Comparison of ENCODE assay signal across 25 mouse cellular contexts in genomic region chr16:31128116-31128515, GRCm38 (mm10).
"Had no signal": no experiment of that assay in that cellular context is flagged by ENCODE, and none has a peak within 500 bp of the region (broad histone marks: within the 10 kb centered on the region; RNA-seq: fewer than 3 reads in every experiment).

No protein-coding gene starts in this region.

- H3K4me2 ChIP-seq: heart, embryonic 12.5 days; hindbrain, embryonic 12.5 days; hindbrain, embryonic 14.5 days; intestine, embryonic 15.5 days; limb, embryonic 13.5 days; limb, embryonic 15.5 days; liver, embryonic 13.5 days; liver, embryonic 15.5 days had no signal

- H3K27me3 ChIP-seq: heart, embryonic 12.5 days; hindbrain, embryonic 12.5 days; intestine, embryonic 15.5 days; limb, embryonic 13.5 days; limb, embryonic 15.5 days; liver, embryonic 13.5 days; liver, embryonic 15.5 days had no signal

- H3K9ac ChIP-seq: heart, embryonic 12.5 days; hindbrain, embryonic 12.5 days; hindbrain, embryonic 14.5 days; intestine, embryonic 15.5 days; limb, embryonic 13.5 days; limb, embryonic 15.5 days; liver, embryonic 13.5 days; liver, embryonic 15.5 days; liver, postnatal 0 days had no signal

- ATAC-seq: hindbrain, embryonic 16.5 days; inflammation-experienced regulatory T-cells, adult 6 months; intestine, embryonic 15.5 days; intestine, postnatal 0 days; liver, postnatal 0 days had no signal

- H3K4me1 ChIP-seq: heart, embryonic 10.5 days; heart, embryonic 12.5 days; hindbrain, embryonic 12.5 days; limb, embryonic 13.5 days; limb, embryonic 15.5 days; liver, embryonic 13.5 days; liver, embryonic 15.5 days had no signal

- H3K9me3 ChIP-seq: heart, embryonic 10.5 days; heart, embryonic 12.5 days; hindbrain, embryonic 10.5 days; hindbrain, embryonic 12.5 days; intestine, embryonic 15.5 days; limb, embryonic 13.5 days; limb, embryonic 15.5 days; liver, embryonic 13.5 days; liver, embryonic 15.5 days had no signal

- DNase-seq: gastrocnemius, postnatal 14 days; gastrocnemius, postnatal 36 days; heart, adult 18-20 months; heart, postnatal 10 days; heart, postnatal 4 days; kidney, adult 18-20 months; kidney, adult 8-10 months; kidney, postnatal 10 days; kidney, postnatal 36 days; layer of hippocampus, postnatal 36 days; left cerebral cortex, postnatal 4 days; liver, embryonic 13.5 days; liver, postnatal 0 days had no signal

- H3K4me3 ChIP-seq: heart, embryonic 10.5 days; heart, embryonic 12.5 days; hindbrain, embryonic 10.5 days; hindbrain, embryonic 12.5 days; intestine, embryonic 15.5 days; limb, embryonic 13.5 days; limb, embryonic 15.5 days; liver, embryonic 13.5 days; liver, embryonic 15.5 days had no signal

- H3K27ac ChIP-seq: heart, embryonic 10.5 days; hindbrain, embryonic 10.5 days; hindbrain, embryonic 12.5 days; hindbrain, embryonic 14.5 days; intestine, embryonic 15.5 days; limb, embryonic 13.5 days; limb, embryonic 15.5 days; liver, embryonic 13.5 days; liver, embryonic 15.5 days had no signal
